Mouse (Mus musculus): ENCODE results near the gene B3gnt2.
A peak's percentile ranks its signal among the peaks of the same experiment; 100 is the strongest.

B3gnt2 gene

DNA sequence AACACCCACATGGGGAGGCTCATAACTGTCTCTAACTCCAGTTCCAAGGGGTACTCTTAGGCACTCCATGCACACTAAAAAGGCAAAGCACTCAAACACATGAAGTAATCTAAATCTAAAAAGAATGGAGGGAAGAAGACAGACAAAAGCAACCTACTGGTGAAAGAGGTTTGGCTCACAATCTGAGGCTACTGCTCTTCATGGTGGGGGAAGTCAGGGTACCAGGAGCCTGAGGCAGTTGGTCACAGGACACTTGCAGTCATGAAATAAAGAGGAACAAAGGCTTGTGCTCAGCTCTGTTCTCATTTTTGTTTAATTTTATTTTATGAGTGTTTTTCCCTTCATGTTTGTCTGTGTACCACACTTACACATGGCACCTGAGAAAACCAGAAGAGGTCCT, 45.6 kb downstream of the B3gnt2 start:
- no peak for ATAC-seq (ENCODE audit: low TSS enrichment)

DNA sequence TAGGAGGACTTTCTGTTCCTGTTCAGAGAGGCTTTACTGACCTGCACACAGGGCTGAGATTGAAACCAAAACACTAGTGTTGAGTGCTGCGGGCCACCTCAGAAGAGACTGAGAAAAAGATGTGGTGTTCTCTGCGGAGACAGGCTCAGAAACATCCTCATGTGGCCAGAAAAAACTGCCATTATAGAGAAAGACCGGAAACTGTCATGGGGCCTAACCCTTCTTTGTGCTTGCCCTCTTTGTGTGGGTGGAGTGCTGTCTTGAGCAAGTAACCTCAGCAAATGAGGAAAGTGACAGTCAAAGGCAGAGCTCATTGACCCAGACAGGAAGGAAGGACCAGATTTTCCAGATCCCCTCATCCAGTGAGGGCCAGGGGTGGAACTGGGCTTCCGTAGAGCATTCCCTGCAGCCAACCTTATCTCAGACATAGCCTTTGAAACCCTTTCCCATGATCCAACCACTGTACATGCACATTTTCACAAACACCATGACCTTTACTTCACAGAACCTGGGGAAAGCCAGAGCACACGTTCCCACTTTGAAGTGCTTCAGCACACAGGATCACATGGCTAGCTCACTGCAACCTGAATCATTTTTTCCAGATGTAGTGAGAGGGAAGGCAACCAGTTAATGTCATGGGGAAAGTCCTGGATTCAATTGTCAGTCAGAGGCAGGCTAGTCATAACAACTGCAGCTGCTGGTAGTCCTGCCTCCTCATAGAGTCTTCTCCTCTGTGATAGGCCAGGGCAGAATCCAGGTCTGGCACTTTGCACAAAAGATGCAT, 46.6 kb downstream of the B3gnt2 start:
- no peak for ATAC-seq (ENCODE audit: low TSS enrichment)

DNA sequence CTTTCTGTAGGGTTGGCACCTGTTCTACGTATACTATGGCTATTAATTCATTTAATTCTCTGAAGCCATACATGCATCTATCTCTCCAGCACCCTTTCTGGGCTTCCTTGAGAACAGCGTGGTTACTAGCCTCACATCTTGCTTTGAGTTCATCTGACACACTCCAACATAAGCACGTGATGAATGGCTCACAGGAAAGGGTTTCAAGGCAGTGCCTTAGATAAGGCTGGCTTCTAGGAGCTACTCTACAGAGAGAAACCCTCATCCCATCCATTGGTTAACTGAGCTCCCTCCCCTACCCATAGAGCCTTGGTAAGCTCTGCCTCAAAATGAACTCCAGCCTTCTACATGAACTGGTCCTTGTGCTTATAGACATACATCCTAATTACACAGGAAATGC, 47.3 kb downstream of the B3gnt2 start:
- no peak for ATAC-seq (ENCODE audit: low TSS enrichment)

DNA sequence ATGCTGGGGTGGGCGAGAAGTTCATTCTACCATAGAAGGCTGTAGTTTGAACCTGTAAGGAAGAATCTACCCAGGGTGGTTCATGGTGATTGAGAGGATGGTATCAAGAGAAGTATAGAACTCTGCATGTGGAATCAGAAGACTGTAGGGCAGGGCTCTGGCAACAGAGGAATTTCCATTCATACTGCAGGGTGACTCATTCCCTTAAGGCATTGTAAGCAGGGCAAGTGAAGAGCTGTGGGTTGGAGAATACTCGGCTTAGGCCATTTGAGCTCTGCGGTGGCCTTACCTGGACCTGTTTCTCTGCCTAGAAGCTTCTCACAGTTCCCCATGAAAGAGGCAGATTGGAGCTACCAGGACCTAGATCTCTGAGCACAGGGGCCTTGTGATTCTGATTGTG, 49.3 kb downstream of the B3gnt2 start:
- peak; percentile 47 for ATAC-seq (ENCODE audit: low TSS enrichment)

DNA sequence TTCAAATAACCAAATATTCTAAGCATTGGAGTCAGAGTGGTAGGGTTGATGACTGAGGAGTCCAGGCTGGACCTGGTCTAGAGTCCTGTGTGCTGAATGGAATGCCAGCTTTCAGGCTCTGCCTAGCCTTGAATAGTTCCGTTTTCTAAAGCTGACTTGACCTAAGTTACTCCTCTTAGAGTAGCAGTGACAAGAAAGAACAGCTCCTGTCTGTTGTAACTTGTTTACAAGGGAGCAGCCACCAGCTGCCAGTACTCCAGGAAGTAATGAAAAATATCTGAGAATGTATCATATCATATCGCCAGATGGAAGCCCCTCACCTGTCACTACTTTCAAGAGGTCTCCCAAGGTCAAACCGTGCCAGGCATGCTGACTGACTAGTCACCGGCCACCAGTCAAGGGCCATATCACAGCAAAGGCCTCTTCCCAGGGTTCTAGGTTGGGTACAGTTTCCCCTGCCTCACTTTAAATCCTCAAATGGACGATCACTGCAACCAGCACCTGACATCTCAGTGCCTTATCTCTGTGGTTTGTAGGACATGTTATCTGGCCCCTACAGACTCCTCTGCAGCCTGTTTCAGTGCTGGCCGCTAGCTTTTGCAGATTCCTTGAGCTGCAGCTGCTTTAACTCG, 51.2 kb downstream of the B3gnt2 start:
- no peak for ATAC-seq (ENCODE audit: low TSS enrichment)

DNA sequence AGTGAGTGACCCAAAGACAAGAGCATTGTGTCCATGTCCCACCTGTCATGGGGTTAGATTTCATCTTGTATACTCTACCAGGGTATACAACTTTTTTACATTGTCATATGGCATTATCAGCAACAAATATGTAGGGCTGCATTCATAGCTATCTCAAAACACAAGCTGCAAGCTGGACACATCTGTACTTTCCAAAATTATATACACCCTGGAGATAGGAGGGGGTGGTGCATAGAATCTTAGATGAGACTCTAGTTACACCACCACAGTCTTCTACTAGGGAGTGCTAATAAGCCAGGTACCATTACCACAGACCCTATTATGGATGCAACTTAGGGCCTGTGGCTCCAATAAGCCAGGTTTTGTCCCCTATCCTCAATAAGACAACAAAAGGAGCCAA, 52.7 kb downstream of the B3gnt2 start:
- ATAC-seq (ENCODE audit: low TSS enrichment), result no peak

DNA sequence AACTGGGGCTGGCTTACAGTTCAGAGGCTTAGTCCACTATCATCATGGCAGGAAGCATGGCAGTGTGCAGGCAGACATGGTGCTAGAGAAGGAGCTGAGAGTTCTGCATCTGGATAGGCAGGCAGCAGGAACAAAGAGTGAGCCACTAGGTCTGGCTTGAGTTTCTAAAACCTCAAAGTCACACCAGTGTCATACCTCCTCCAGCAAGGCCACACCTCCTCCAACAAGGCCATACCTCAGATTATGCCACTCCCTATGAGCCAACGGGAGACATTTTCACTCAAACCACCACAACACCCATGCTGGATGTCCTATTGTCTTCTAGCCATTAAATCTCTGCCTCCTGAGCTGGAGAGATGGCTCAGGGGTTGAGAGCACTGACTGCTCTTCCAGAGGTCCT, 55.6 kb downstream of the B3gnt2 start:
- no peak for ATAC-seq (ENCODE audit: low TSS enrichment)

DNA sequence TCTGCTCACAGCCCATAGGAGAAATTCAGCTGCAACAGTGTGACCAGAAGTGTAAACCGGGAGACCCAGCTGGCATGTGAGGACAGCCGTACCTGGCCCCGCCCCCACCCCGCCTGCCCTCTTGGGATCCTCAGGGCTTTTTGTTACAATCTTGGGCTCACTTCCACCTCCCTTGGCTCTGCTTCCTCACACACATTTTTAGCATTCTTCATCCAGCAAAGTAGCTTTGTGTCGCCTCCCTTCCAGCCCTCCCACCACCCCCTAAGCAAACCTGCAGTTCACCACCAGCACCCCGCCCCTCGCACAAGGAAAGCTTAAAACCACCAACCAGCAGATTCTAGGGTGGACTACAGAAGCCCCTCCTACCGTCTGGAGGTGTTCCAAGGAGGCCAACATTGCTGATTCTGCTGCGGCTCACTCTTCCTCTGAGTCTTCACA, 60.8 kb downstream of the B3gnt2 start:
- peak; percentile 23; the same call in 1 of the 2 replicates for ATAC-seq (ENCODE audit: low TSS enrichment)

DNA sequence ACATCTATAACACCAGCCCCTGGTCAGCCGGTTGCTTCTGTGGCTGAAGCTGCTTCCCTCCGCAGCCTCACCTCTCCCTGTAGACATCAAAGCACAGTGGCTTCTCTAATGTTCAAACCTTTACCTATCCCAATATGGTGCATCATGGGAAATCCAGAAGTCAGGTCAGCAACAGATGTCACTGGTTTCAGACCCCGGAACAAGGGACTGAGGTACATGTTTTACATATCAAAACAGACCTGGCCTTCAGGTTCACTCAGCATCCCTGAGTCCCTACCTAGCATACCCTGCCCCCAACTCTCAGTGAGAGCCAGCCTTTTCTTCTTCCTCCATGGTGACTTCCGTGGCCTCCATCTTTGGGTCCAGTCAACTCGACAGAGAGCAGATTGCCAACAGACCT, 61.8 kb downstream of the B3gnt2 start:
- ATAC-seq (ENCODE audit: low TSS enrichment), result no peak

DNA sequence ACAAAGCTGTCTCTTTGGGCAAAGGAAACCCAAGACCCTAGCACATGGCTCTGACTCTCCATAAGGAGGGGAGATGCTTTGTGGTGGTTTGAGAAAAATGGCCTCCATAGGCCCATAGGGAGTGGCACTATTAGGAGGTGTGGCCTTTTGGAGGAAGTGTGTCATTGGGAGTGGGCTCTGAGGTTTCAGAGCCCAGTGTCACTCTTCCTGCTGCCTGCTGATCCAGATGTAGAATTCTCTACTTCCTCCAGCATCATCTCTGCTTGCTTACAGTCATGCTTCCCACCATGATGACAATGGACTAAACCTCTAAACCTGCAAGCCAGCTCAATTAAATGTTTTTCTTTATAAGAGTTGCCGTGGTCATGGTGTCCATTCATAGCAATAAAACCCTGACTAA, 66.0 kb downstream of the B3gnt2 start:
- ATAC-seq (ENCODE audit: low TSS enrichment), result no peak

DNA sequence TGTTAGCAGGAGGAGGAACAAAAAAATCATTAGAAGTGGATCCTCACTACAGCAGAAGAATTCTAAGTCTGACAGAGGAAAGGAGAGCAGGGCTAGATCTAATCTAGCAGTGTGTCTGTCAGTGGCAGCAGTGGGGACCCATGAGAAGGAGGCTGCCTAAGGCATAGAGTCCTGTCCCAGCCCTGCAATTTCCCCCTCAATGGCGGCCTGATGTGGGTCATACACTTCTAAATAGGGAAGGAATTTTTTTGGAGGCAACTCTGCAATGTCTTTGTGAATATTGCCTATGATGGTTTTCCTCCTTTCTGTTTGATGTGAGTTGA, 66.9 kb downstream of the B3gnt2 start:
- no peak for ATAC-seq (ENCODE audit: low TSS enrichment)

DNA sequence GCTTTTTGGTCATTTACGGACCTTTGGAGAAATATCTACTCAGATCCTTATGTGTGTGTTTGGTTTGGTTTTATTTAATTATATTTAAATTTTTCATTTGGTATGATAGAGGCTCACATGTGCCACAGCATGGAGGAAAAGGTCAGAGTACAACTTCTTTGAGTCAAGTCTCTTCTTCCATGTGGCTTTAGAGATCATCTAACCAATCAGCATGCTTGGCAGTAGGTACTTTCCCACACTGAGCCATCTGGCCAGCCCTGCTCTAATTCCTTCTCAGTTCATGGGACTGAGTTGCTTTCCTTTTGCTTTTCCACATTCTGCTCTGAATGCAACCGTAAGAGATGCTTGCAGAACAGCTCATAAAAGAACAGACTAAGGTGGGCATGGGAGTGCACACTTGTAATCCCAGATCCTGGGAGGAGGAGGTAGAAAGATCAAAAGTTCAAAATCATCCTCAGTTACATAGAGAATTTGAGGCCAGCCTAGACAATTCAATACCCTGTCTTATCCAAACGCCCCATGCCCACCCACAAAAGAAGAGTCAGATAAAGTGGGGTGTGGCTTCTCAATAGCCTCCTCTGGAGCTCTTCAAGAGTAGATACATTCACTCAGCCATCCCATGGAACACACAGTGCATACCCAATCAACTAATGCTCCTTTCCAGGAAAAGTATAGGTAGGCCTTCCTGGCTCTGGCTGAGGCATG, 67.4 kb downstream of the B3gnt2 start:
- ATAC-seq (ENCODE audit: low TSS enrichment), result no peak

DNA sequence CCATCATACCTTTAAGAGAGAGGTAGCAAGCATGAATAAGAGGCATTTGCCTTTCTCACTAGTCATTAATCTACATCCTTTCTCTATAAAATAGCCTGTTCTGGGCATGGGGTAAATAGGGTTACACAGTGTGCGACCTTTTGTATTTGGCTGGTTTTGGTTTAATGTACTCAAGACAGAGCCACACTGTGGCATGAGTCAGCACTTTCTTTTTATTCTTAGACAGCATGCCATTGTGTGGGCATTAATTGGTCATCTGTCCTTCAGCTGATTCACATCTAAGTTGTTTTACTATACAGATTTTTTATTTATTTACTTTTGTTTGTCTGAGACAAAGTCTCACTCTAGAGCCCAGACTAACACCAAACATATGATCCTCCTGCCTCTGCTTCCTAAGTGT, 68.6 kb downstream of the B3gnt2 start:
- no peak for ATAC-seq (ENCODE audit: low TSS enrichment)

DNA sequence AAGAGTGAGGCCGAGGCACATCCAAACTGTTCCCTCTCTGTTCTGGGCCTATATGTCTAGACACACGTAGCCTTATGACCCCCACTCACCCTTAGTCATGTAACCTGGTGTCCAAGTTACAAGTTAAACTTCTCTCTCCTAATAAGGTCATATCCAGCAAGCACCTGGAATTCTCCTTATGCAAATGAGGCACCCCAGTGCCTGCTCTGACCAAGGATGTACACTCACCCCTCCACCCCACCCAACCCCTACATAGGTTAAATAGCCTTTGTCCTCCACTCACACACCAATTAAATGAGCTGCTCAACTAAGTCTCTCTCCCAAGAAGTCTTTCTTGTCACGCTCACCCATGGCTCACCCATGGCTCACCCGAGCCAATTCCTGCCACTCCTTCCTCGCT, 69.0 kb downstream of the B3gnt2 start:
- no peak for ATAC-seq (ENCODE audit: low TSS enrichment)

DNA sequence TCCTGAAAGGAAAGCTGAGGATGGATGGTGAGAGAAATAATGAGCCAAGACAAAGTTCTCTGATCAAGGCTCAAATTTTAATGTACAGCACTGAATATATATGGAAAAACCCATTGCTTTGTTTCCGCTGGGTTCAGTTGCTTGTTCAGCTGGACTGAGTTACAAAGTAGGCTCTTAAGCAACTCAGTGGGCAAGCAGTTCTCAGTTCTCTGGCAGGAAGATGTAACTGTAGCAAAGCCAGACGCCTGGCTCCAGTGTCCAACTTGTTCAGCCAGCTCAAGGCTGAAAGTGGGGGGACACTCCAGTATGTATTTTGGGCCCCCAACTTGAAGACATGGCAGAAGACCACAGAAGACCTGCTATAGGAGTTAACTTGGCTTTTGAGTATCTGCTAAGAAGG, 72.9 kb downstream of the B3gnt2 start:
- ATAC-seq (ENCODE audit: low TSS enrichment), result no peak

DNA sequence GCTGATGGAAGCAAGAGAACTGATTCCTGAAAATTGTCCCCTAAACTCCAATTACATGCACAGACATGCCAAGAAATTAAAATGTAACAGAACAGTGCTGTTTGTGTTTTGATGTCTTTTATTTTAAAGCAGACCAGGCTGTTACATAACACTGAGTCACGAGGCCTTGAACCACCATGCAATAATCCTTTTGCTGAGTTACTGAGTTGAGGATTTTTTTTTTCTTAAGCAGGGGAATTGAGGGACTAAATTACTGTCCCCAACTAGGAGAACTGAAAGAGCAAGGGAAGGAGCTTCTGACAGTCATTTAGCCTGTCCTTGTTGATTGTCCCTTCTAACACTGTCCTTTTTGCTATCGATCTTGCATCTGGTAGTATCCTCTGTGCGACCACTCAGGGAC, 76.3 kb downstream of the B3gnt2 start:
- no peak for ATAC-seq (ENCODE audit: low TSS enrichment)

DNA sequence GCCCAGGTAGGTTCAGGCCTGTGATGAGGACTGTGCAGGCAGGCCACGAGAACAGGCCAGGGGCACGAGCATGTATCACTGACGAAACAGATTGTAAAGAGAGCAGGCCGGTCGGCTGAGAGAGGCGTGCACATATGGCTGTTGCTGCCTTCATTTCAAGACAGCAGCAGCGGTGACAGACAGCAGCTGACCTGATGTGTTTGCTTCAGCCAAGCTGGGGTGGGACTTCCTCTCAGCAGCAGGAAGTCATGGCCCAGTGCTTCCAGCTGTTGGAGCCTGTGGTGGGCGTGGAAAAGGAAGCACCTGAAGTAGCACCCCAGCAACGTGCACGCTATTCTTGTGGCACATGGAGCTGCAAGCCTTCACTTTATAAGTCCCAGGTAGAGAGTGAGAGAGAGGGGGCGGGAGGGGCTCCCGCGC, 78.0 kb downstream of the B3gnt2 start:
- no peak for ATAC-seq (ENCODE audit: low TSS enrichment)

DNA sequence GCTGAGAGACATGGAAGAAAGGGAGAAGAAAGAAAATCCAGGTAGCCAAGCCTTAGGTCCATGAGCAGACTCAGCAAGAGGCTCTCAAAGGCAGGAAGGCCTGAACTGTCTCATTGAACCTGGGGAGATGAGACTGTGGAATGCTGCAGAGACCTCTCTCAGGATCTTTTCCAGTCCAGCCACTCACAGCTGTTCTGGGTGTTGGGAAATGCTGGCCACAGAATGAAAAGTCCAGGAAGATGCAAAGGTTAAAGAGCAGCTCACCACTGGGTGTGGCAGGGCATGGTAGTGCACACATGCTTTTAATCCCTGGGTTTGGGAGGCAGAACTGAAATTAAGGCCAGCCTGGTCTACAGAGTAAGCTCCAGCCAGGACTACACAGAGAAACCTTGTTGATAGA, 79.6 kb downstream of the B3gnt2 start:
- ATAC-seq (ENCODE audit: low TSS enrichment), result no peak

DNA sequence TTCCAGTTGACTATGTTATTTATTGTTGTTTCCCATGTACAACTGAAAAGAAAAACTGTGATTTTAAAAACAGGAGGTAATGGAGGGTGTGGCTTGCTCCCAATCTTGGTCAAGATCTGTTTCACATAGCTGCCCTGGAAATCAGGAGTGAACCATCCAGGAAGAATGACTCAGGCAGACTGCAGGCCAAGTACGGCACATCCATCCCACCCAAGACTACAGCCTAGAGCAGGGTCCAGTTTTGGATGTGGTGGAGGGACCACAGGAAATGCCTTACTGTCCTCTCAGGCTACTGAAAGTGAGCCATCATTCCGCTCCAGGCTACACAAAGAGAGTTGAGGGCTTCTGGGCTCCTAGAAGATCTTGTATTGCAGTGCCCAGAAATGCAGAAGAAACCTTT, 80.0 kb downstream of the B3gnt2 start:
- no peak for ATAC-seq (ENCODE audit: low TSS enrichment)

DNA sequence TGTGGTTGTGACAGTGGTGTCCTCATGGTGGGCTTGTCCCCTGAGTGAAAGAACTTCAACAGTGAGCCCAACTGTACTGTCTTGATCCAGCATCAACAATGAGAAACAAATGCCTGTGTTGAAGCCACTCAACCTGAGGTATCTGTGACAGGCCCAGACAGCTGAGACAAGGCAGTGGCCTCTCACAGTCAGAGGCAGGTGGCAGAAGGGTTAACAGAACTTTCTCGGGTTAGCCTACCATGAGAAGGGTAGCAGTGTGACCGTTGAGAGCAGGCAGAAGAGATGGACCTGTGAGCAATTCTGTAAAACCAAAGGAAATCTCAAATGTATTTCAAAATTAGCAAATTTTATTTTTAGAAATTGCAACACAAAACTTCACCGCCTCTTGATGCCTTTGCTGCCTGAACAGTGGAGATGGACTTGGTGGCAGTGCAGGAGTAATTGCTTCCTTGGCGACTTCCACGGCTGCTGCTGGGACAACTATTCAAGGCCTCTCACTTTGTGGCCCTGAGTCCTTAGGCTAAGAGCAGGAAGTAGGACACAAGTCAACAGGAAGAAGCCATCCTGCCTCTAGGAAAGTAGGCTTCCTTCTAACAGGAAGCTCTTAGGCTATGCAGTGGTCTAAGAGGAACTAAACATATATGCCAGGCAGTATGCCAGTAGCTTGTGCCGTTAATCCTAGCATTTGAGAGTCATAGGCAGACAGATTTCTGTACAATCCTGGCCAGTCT, 80.8 kb downstream of the B3gnt2 start:
- ATAC-seq (ENCODE audit: low TSS enrichment), result peak; percentile 62; the same call in 1 of the 2 replicates

DNA sequence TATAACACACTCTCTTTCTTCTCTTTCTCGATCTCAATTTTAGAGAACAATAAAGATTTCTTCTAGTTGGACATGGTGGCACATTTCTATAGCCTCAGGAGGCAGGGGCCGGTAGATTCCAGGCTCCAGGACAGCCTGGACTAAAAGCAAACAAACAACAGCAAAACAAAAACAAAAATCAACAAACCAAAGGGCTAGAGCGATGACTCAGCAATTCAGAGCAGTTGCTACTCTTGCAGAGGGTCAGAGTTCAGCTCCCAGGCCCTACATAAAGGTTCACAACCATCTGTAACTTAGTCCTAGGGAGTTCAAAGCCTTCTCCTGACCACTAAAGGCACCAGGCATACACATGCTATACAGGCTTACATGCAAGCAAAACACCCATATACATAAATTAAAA, 82.2 kb downstream of the B3gnt2 start:
- ATAC-seq (ENCODE audit: low TSS enrichment), result no peak

DNA sequence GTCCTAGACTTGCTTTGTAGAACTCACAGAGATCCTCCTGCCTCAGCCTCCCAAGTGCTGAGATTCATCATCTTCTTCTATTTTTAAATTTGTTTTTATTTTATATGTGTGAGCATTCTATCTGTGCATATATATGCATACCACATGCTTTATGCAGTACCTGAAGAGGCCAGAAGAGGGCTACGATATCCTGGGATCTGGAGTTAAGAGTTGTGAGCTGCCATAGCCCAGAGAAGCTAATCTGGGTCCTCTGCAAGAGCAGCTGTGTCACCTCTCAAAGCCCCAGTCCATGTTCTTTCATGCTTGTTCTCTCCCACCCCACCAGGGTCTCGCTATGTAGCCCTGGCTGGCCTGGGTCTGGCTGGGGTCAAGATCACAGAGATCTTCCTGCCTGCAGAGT, 83.2 kb downstream of the B3gnt2 start:
- ATAC-seq (ENCODE audit: low TSS enrichment), result no peak

DNA sequence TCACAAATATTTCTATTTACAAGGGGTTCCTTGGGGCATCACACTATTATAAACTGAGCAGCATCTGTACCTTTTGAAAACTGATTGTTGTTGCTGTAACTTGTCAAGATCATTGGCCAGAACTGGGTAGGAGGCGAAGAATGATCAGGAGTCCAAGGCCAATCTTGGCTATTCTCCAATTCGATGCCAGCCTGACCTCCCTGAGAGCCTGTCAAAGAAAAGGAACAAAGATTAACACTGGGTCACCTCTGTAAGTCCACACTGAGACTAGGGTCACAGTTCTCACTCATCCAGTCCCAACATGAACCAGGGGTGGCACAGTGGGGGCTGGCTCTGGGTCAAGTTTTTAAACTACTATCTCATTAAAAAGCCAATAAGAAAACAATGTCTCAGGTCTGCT, 85.9 kb downstream of the B3gnt2 start:
- no peak for ATAC-seq (ENCODE audit: low TSS enrichment)

Data from frontal cortex, adult (tissue).